Mouse (Mus musculus): ENCODE data around the gene Inpp4a.

- TF ChIP-seq CTCF (IDR thresholded peaks at IDR 0.05; ENCODE audit: insufficient read depth, low read length): no peak
- no peak for TF ChIP-seq POLR2A (IDR thresholded peaks at IDR 0.05; ENCODE audit: borderline replicate concordance, extremely low read depth, low read depth, low read length)
Measured at GRCm38 (mm10) chr1:37408678-37409077, 109.0 kb downstream of the Inpp4a start.

Data from lung, adult 2 months (tissue).